Mouse (Mus musculus) MEL-GATA-1-ER (cell line): ENCODE data around the gene Rab15.
"Not testable (repeated sequence)": the region's sequence is repeated elsewhere in the genome, so short reads cannot be mapped to it uniquely, and the experiment has no call there.

Source experiments
- DNase-seq: peaks from one replicate; pipeline ENCODE4 v3.0.0-alpha.2; 2012; ENCODE audit warnings: low read depth; ENCODE audit errors: extremely low read depth

Gene Rab15

GRCm38 (mm10) chr12:76822651-76823041 lies at the start of gene Rab15:
Gene Rab15, minus strand, starts transcription at chr12:76822908.
- DNase-seq: no peak

GRCm38 (mm10) chr12:76869561-76869960 lies 46.9 kb upstream of the Rab15 start:
- DNase-seq: no peak

GRCm38 (mm10) chr12:76868463-76869198 lies 45.9 kb upstream of the Rab15 start:
- DNase-seq: no peak

- DNase-seq: no peak
Observed at GRCm38 (mm10) chr12:76867586-76868280, 45.0 kb upstream of the Rab15 start.

GRCm38 (mm10) chr12:76865266-76865665 lies 42.6 kb upstream of the Rab15 start:
- DNase-seq: no peak

GRCm38 (mm10) chr12:76863651-76864050 lies 40.9 kb upstream of the Rab15 start:
- no peak for DNase-seq

GRCm38 (mm10) chr12:76858788-76859187 lies 36.1 kb upstream of the Rab15 start:
- not testable (repeated sequence) for DNase-seq

GRCm38 (mm10) chr12:76857087-76857486 lies 34.4 kb upstream of the Rab15 start:
- DNase-seq: no peak

GRCm38 (mm10) chr12:76853378-76854142 lies 30.9 kb upstream of the Rab15 start:
- DNase-seq: no peak

- no peak for DNase-seq
Observed at GRCm38 (mm10) chr12:76852419-76852818, 29.7 kb upstream of the Rab15 start.

GRCm38 (mm10) chr12:76844346-76845061 lies 21.8 kb upstream of the Rab15 start:
- DNase-seq: no peak

- DNase-seq: no peak
Observed at GRCm38 (mm10) chr12:76840081-76840480, 17.4 kb upstream of the Rab15 start.

GRCm38 (mm10) chr12:76839298-76839697 lies 16.6 kb upstream of the Rab15 start:
- DNase-seq: no peak

GRCm38 (mm10) chr12:76837844-76838650 lies 15.3 kb upstream of the Rab15 start:
- no peak for DNase-seq

- peak; percentile 95 for DNase-seq
Observed at GRCm38 (mm10) chr12:76837101-76837843, 14.6 kb upstream of the Rab15 start.

GRCm38 (mm10) chr12:76832704-76833103 lies 10.0 kb upstream of the Rab15 start:
- DNase-seq: peak; percentile 49

GRCm38 (mm10) chr12:76825283-76825682 lies 2.6 kb upstream of the Rab15 start:
- no peak for DNase-seq

GRCm38 (mm10) chr12:76822002-76822650 lies 582 bp downstream of the Rab15 start:
- DNase-seq: no peak

GRCm38 (mm10) chr12:76820615-76821014 lies 2.1 kb downstream of the Rab15 start:
- no peak for DNase-seq
